Mouse (Mus musculus) thymus, adult 2 months (tissue): ENCODE data around the gene Pnpt1.

Experiments used
- CTCF ChIP-seq: fragments of 200-500 bp; IDR thresholded peaks from 2 replicates; pipeline ENCODE4 v1.5.1; 2012; ENCODE audit warnings: mild to moderate bottlenecking, control low read depth, low read length, moderate library complexity, borderline replicate concordance; ENCODE audit not compliant: control insufficient read depth, poor library complexity, insufficient read depth; ENCODE audit errors: extremely low read depth
- POLR2A ChIP-seq: fragments of 200-500 bp; IDR thresholded peaks from 2 replicates; pipeline ENCODE4 v1.6.1; 2012; ENCODE audit warnings: mild to moderate bottlenecking, low read length, control low read depth, moderate library complexity; ENCODE audit not compliant: control insufficient read depth, poor library complexity, insufficient read depth; ENCODE audit errors: extremely low read depth

GRCm38 (mm10) chr11:29171959-29172391, 41.4 kb downstream of the Pnpt1 start:
- TF ChIP-seq CTCF (no peak), POLR2A (no peak)
